Mouse (Mus musculus) ovary, adult 2 months (tissue): ENCODE data around the gene Clasp1. TPM values are rescaled to one million over a fixed set of nuclear protein-coding genes. Genes with fewer than 3 reads are reported as not detected.

Experiments used
- polyA plus RNA-seq: library from polyadenylated mRNA; depleted of rRNA; stranded (reverse); fragments of >200 nt; gene quantifications from 2 replicates; pipeline ENCODE4 v1.2.3, GENCODE M21; 2012; rRNA removed

The Clasp1 gene
- polyA plus RNA-seq, result 19.5 and 19.6 TPM in 2 replicates

DNA sequence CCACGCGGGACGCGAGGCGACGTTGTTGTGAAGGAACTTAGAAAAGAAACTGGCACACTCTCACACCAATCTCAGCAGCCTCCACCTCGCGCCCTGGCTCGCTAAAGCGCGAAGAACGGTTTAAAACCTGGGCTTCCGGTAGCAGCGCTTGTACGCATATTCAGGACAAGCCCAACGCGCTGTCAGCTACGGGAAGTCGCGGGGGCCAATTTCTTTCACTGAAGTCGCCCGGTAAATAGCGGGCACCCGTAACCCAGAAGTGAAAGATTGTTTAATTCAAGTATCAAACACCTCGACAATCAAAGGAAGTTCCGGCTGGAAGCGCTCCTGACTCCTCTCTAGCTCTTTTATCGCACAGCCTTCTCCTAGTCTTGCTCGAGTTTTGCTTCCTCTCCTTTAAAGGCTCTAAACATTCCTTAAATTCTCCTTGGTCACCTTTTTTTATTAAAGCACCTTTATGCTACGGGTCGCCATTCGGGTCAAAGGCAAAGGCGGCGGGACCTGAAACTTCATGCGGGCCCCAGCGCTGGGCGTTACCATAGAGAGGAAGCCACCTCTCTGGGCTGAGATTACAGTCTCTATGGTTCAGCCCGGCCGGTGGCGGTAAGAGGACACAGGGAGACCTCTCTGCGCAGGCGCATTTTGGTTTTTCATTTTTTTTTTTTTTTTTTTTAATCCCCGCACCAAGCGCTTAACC, at the start of gene Clasp1:
Gene Clasp1, plus strand, starts transcription at position 302 of the 697 bp plus-strand sequence.

DNA sequence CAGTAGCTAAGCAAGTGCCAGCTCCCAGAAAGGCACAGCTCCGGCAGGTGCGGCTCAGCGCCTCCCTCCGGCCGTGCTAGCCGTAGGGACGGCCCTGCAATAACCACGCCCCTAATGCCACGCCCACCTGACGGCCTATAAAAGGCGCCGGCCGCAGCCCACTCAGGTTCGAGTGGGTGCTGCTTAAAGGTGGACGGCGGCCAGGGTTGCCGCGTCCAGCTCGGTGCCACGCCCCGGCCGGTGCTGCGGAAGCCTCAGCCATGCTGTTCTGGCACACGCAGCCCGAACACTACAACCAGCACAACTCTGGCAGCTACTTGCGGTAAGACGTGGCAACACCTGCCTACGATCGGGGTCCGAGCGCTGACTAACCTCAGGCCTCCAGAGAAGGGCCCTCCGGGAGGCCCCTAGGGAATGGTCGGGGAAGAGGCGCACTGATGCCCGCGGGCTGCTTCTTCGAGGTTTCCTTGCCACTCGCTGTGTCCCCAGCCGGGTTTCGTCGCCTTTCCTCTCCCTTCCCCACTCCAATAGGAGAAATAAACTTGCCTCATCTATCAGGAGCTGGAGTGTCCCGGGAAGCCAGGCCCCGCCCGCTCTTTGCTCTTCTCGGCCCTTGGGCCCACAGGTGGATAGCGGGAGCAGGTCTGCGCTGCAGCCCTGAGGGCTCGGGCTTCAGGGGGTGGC, 239.1 kb downstream of the Clasp1 start, which contains the start of gene Tfcp2l1:
Gene Tfcp2l1, plus strand, starts transcription at position 165 of the 684 bp plus-strand sequence.

Other genes with a start within 250 kb of the Clasp1 start
- gene Gm29106, start 212.5 kb upstream of the Clasp1 start, polyA plus RNA-seq, result not detected in 2 replicates
- gene Tsn, start 77.3 kb upstream of the Clasp1 start, polyA plus RNA-seq, result 46.2 and 53.1 TPM in 2 replicates
- gene Nifk, start 67.2 kb upstream of the Clasp1 start, polyA plus RNA-seq, result 4.0 and 4.9 TPM in 2 replicates
- 21.6 and 32.0 TPM in 2 replicates for gene Tfcp2l1, start 238.9 kb downstream of the Clasp1 start, polyA plus RNA-seq